Mouse (Mus musculus) hindbrain, embryonic 12.5 days (tissue): ENCODE results near the gene Sorl1. TPM values are rescaled to one million over a fixed set of nuclear protein-coding genes. Genes with fewer than 3 reads are reported as not detected.

ENCODE experiments used
- ATAC-seq: fragments of 200-750 bp; cut with Nextera tagmentation; 2 replicates; pipeline ENCODE4 v1.8.0; 2017; ENCODE audit warnings: moderate TSS enrichment; ENCODE audit not compliant: low FRiP score
- H3K27ac ChIP-seq: fragments of 300-500 bp; sonication (generic); 2 replicates; pipeline ENCODE4 v1.5.1; 2016; ENCODE audit warnings: mild to moderate bottlenecking
- H3K27me3 ChIP-seq: fragments of 300-500 bp; sonication (generic); 2 replicates; pipeline ENCODE4 v1.6.1; 2016; ENCODE audit warnings: mild to moderate bottlenecking
- H3K36me3 ChIP-seq: fragments of 300-500 bp; sonication (generic); 2 replicates; pipeline ENCODE4 v1.6.1; 2016; ENCODE audit warnings: mild to moderate bottlenecking
- H3K4me1 ChIP-seq: fragments of 300-500 bp; sonication (generic); 2 replicates; pipeline ENCODE4 v1.6.1; 2016
- H3K4me2 ChIP-seq: fragments of 300-500 bp; sonication (generic); replicated peaks from 2 replicates; pipeline ENCODE4 v1.6.1; 2016; ENCODE audit warnings: mild to moderate bottlenecking
- H3K4me3 ChIP-seq: fragments of 300-500 bp; sonication (generic); 2 replicates; pipeline ENCODE4 v1.5.1; 2016; ENCODE audit warnings: mild to moderate bottlenecking
- H3K9ac ChIP-seq: fragments of 300-500 bp; sonication (generic); 2 replicates; pipeline ENCODE4 v1.6.1; 2016; ENCODE audit warnings: mild to moderate bottlenecking, moderate library complexity
- H3K9me3 ChIP-seq: fragments of 300-500 bp; sonication (generic); replicated peaks from 2 replicates; pipeline ENCODE4 v1.6.1; 2016; ENCODE audit warnings: mild to moderate bottlenecking
- WGBS: fragments of 180-500 bp; shearing (Covaris S2); methylation state at CpG from one replicate; pipeline ENCODE4 v1.1.7; 2016; 5-methylcytosine and 5-hydroxymethylcytosine counted together
- polyA plus RNA-seq: library from polyadenylated mRNA; unstranded; fragments of >200 nt; fragmentation: Nextera tagmentation; extraction: Ambion mirVana; gene quantifications from 2 replicates; pipeline ENCODE4 v1.2.1, GENCODE M21; 2016

Sorl1 gene
- polyA plus RNA-seq, 1 experiment from 2014 or later, result 14.5 TPM

DNA sequence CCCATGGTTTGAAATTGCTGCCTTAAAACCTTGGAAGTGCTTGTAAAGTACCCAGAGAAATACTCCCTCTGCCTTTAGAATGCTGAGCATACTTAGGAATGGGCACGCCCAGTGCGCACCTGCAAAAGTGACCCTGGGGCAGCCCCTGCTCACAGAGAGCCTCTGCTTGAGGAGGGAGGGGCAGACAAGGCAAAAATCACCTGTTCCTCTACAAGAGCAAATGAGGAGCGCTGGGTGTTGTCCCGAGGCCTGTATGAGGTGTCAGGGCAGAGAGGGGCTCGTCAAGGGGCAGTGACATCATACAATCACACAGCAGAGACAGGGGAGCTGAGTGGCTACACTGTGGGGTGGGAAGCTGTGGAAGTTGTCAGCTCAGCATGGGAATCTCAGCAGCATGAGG lies 143.3 kb downstream of the Sorl1 start:
- Histone ChIP-seq H3K9ac (no peak overlapping the region), H3K36me3 (peaks cover 39% of the 10 kb centered on the region), H3K27me3 (no peaks in the 10 kb centered on the region), H3K4me1 (0 out of 2 replicates have a peak, but pooled peaks cover 3% of the 10 kb centered on the region), H3K4me2 (no peak overlapping the region), H3K9me3 (no peaks in the 10 kb centered on the region), H3K27ac (no peak overlapping the region), H3K4me3 (no peak overlapping the region)
- ATAC-seq, result no peak
- WGBS, result 86% methylated on average over 5 of the region's 5 CpGs

DNA sequence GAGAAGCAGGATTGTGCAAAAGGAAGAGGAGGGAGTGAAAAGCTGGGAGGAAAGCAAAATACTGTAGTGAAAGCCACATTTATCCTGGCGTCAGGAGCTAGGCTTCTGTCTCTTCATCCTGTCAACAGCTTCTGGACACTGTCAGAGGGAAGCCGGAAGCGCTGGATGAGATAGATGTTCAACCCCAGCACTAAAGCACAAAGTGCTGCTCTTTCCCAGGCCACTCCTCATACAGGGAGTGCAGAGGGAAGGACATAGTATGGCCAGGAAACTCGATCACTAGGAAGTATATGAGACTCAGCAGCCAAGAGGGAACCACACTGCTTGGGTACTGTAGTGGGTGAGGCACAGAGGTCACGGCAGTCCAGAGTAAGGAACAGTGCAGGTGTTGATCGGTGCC lies 145.7 kb downstream of the Sorl1 start:
- 90% methylated on average over 6 of the region's 6 CpGs for WGBS

DNA sequence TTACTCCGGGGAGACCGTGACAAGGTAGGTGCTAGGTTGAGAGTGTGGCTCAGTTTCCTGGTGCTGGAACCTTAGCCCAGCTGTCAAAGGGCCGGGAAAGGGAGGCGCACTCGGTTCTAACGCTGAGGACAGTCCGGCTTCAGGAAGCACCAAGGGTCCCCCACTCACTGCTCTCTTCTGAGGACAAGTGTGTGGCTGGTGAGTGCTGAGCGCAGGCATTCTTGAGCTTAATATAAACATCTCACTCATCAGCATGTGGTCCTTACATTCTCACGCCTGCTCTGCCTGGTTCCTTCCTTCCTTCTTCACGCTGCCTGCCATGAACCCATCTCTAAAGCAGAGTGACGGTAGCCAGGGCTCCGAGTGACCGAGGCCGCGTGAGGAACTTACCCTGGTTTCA lies 148.1 kb downstream of the Sorl1 start:
- no peaks in the 10 kb centered on the region for H3K27me3 ChIP-seq
- H3K9ac ChIP-seq, result no peak overlapping the region
- no peak overlapping the region for H3K27ac ChIP-seq
- no peaks in the 10 kb centered on the region for H3K4me1 ChIP-seq
- WGBS, result 86% methylated on average over 15 of the region's 15 CpGs
- no peak overlapping the region for H3K4me3 ChIP-seq
- H3K9me3 ChIP-seq, result no peaks in the 10 kb centered on the region
- peaks cover 48% of the 10 kb centered on the region for H3K36me3 ChIP-seq
- H3K4me2 ChIP-seq, result no peak overlapping the region
- no peak for ATAC-seq

More for the DNA sequence above, 145.7 kb downstream of the Sorl1 start:
- no peak overlapping the region for H3K27ac ChIP-seq
- H3K9ac ChIP-seq, result no peak overlapping the region
- H3K4me2 ChIP-seq, result no peak overlapping the region
- no peaks in the 10 kb centered on the region for H3K4me1 ChIP-seq
- no peaks in the 10 kb centered on the region for H3K9me3 ChIP-seq
- H3K36me3 ChIP-seq, result peaks cover 54% of the 10 kb centered on the region
- H3K4me3 ChIP-seq, result no peak overlapping the region
- ATAC-seq, result no peak
- no peaks in the 10 kb centered on the region for H3K27me3 ChIP-seq

DNA sequence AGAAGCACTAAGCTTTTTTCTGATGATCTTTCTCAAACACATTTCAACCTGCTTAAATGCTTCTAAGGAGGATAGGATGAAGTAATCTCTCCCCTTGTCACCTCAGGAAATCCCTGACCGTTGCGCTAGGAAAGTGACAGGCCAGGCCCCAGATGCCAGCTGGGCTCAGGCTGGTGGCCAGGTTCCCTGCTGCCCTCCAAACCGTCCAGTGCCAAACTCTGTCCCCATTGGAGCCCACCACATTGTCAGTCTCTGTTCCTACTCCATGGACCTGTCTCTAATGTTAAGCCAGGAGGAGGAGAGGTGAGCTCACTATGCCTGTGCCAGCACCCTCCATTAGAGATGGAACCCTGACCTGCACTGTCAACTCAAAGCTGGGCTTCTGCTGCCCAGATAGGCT lies 149.4 kb downstream of the Sorl1 start:
- no peak for ATAC-seq
- H3K36me3 ChIP-seq, result peaks cover 49% of the 10 kb centered on the region
- H3K27me3 ChIP-seq, result no peaks in the 10 kb centered on the region
- no peak overlapping the region for H3K4me2 ChIP-seq
- no peaks in the 10 kb centered on the region for H3K9me3 ChIP-seq
- no peak overlapping the region for H3K4me3 ChIP-seq
- no peaks in the 10 kb centered on the region for H3K4me1 ChIP-seq
- WGBS, result 76% methylated on average over 3 of the region's 3 CpGs
- no peak overlapping the region for H3K27ac ChIP-seq
- no peak overlapping the region for H3K9ac ChIP-seq

DNA sequence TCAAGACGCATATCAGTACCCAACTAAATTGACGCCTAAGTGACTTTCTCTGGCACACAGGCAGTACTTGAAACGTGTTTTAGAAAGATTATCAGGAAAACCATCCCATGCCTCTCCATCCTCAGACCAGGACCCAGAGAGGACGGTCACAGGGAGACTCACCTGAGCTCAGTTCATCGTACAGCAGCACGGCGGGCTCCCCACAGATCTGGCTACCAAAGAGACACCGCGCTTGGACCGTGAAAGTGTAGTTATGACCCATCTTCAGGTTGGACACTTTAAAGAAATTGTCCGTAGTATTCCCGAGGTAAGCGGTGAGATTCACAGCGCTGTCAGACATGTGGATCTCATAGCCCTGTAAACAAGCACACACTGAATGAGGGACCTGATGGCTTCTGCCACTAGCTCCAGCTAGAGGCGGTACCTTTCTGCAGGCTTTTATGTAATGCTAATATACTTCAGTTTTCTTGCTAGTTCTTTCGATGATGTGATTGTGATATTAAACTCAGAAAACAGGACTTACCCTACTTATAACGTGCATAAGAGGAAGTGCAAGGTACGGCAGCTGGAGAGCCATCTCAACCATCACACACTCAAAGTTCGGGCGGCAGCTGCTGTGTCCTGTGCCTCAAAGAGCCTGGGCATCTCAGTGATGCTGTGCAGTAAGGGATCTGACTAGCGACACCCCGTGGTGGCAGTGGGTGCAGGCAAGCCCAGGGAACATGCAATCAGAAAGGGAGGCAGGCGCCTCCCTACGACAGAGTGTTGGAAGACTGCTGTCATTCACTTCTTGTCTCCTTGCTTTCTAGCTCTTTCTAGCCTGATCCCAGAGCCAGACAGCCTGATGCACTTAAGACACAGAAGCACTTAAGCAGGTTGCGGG lies 150.1 kb downstream of the Sorl1 start:
- H3K9ac ChIP-seq, result no peak overlapping the region
- peaks cover 53% of the 10 kb centered on the region for H3K36me3 ChIP-seq
- 73% methylated on average over 25 of the region's 25 CpGs for WGBS
- H3K27ac ChIP-seq, result no peak overlapping the region; the same call in 1 of the 2 replicates
- H3K27me3 ChIP-seq, result no peaks in the 10 kb centered on the region
- peak; percentile 71; the same call in 1 of the 2 replicates for ATAC-seq
- no peaks in the 10 kb centered on the region for H3K9me3 ChIP-seq
- H3K4me3 ChIP-seq, result no peak overlapping the region
- no peaks in the 10 kb centered on the region for H3K4me1 ChIP-seq
- no peak overlapping the region for H3K4me2 ChIP-seq

DNA sequence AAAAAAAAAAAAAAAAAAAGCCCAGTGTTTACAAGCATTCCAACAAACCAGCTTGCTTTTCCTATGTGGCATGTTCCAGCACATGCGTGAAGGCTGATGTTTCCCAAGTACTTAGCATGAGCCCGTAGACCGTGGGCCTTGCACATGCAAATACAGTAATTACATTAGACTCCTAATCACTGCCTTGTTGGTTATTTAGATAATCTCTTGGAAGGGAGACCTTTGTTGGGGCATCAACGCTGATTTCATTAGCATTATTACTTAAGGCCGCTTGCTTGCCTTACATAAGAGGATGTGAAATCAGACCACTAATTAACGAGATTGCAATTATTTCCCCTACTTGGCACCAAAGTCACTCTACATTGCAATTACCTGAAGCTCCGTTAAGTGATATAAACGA lies 154.1 kb downstream of the Sorl1 start:
- H3K27ac ChIP-seq, result no peak overlapping the region
- no peaks in the 10 kb centered on the region for H3K9me3 ChIP-seq
- 92% methylated on average over 8 of the region's 8 CpGs for WGBS
- H3K9ac ChIP-seq, result no peak overlapping the region
- H3K27me3 ChIP-seq, result no peaks in the 10 kb centered on the region
- peaks cover 26% of the 10 kb centered on the region for H3K36me3 ChIP-seq
- no peak overlapping the region for H3K4me2 ChIP-seq
- no peaks in the 10 kb centered on the region for H3K4me1 ChIP-seq
- H3K4me3 ChIP-seq, result no peak overlapping the region
- ATAC-seq, result no peak

DNA sequence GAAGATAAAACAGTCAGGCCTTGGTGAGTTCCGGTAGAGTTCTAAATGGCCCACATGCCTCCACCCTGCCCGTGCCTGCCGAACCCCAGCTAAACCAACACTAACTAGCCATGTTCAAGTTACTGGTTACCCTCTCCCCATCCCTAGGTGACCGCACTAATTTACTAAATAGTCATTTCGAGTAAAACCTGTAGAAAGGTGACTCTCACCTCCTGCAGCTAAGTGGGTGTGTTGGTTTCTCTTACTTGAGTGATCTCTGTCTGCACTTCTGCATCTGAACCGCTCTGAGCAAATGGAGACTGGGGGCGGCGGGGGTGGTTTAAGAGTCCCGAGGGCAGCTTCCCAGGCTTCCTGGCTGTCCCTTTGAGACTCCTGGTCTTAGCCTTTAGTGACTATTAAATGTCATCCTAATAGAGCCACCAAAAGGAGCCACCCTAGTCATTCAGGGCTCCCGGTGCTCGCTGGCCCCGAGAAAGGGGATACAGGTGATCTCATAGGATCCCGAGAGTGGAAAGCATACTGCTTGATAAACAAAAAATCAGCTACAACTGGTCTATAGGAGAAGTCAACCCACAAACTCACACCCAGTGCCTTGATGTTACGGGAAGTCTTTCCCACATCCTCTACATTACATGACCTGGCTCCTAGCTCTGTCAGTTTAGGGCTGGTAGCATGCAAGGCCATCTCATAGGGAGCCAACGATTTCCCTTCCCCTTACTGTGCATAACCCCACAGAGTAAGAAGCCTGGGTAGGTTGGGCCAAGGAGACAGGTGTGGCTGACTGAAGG lies 155.2 kb downstream of the Sorl1 start:
- H3K27ac ChIP-seq, result no peak overlapping the region
- WGBS, result 94% methylated on average over 15 of the region's 15 CpGs
- no peak overlapping the region for H3K4me3 ChIP-seq
- no peak for ATAC-seq
- H3K27me3 ChIP-seq, result no peaks in the 10 kb centered on the region
- H3K9ac ChIP-seq, result no peak overlapping the region
- peaks cover 22% of the 10 kb centered on the region for H3K36me3 ChIP-seq
- H3K4me1 ChIP-seq, result no peaks in the 10 kb centered on the region
- H3K9me3 ChIP-seq, result no peaks in the 10 kb centered on the region
- no peak overlapping the region for H3K4me2 ChIP-seq

DNA sequence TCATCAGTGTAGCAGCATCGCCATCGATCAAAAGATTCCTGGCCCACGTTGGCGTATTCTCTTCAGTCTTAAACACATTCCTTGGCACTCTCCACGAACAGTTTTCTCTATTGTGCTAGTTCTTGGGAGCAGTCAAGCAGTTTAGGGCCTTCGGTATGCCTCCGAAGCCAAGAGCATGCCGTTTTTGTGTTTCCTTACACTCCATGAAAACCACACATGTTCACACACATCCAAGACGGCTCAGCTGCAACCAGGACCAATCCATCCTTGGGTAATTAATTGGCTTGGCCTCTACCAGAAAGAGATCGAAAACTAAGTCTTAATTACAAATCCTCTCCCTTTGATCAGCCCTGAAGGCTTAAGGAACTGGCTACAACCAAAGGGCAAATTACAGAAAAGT lies 162.8 kb downstream of the Sorl1 start:
- no peaks in the 10 kb centered on the region for H3K4me1 ChIP-seq

DNA sequence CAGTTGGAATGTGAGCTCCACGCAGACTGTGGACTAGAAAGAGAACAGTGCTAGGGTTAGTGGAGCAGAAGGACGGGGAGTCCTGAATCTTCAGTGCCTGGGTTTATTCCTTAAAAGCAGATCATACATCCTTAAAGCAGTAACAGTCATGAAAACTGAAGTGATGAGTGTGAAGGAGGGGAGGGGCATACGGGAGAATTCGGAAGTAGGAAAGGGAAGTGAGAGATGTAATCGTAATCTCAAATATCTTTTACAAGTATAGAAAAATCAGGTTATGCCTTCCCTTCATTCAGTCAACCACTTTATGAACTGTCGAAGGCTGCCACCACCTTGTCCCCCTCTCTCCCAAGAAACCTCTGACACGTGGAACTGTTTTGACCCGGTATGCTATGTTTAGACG lies 165.8 kb downstream of the Sorl1 start:
- Histone ChIP-seq H3K9me3 (no peaks in the 10 kb centered on the region), H3K36me3 (no peaks in the 10 kb centered on the region), H3K9ac (no peak overlapping the region), H3K27me3 (no peaks in the 10 kb centered on the region), H3K27ac (no peak overlapping the region), H3K4me3 (no peak overlapping the region), H3K4me1 (peaks cover 9% of the 10 kb centered on the region), H3K4me2 (no peak overlapping the region)
- 94% methylated on average over 9 of the region's 9 CpGs for WGBS
- no peak for ATAC-seq

More for the DNA sequence above, 162.8 kb downstream of the Sorl1 start:
- no peaks in the 10 kb centered on the region for H3K27me3 ChIP-seq
- H3K36me3 ChIP-seq, result 0 out of 2 replicates have a peak, but pooled peaks cover 3% of the 10 kb centered on the region
- H3K4me3 ChIP-seq, result no peak overlapping the region
- 80% methylated on average over 10 of the region's 10 CpGs for WGBS
- no peaks in the 10 kb centered on the region for H3K9me3 ChIP-seq
- no peak overlapping the region for H3K4me2 ChIP-seq
- no peak overlapping the region for H3K27ac ChIP-seq
- H3K9ac ChIP-seq, result no peak overlapping the region
- ATAC-seq, result no peak

DNA sequence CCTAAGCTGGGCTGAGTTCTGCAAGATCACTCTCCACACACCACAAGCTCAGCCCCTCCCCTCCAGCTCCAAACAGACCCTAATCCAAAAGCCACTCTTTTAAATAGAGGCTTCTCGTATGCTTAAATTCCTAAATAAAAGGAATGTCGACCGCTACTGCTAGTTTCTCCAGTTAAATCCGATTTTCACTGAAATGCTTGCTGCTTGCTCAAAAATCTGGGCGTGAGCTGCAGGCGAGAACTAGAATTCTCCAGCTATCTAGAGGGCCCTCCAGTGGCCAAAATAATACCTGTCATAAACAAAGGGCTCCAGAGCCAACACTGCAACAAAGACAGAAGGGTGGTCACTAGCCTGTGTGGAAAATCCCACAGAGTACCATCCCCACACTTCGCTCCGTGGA lies 170.6 kb downstream of the Sorl1 start:
- H3K36me3 ChIP-seq, result no peaks in the 10 kb centered on the region
- peak; percentile 33; the same call in 1 of the 2 replicates for ATAC-seq
- H3K27me3 ChIP-seq, result no peaks in the 10 kb centered on the region
- WGBS, result 7% methylated on average over 8 of the region's 8 CpGs
- H3K27ac ChIP-seq, result peak overlapping the region; percentile 80
- H3K9me3 ChIP-seq, result no peaks in the 10 kb centered on the region
- peak overlapping the region; percentile 36 for H3K4me2 ChIP-seq
- peak overlapping the region; percentile 52 for H3K9ac ChIP-seq
- no peak overlapping the region for H3K4me3 ChIP-seq
- H3K4me1 ChIP-seq, result peaks cover 45% of the 10 kb centered on the region

DNA sequence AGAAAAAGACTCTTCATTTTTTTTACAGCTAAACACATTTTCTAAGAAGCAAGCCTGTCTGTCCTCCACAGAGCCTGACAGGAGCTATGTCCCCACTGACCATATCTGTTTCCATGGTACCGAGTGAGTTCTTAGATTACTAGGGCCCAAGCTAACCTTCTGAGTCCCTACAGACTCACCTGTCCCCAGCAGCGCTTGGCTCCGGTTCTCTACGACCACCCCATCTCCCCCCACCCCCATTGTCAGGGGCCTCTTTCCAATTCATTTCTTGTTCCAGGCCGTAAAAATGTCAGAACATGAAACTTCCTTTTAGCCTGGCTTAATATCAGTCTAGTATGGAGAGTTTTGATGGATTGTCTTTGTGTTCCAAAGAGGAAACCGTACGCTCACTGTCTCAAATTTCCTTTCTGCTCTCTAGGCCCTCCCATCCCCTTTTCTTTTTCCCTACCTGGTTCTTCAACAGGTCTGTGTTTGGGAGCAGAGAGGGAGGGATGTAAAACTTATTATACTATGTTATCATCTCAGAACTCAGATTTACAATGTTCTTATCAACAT lies 171.4 kb downstream of the Sorl1 start:
- H3K4me2 ChIP-seq, result peak overlapping the region; percentile 24; the same call in 1 of the 2 replicates
- no peak overlapping the region for H3K4me3 ChIP-seq
- no peaks in the 10 kb centered on the region for H3K27me3 ChIP-seq
- peaks cover 45% of the 10 kb centered on the region for H3K4me1 ChIP-seq
- no peaks in the 10 kb centered on the region for H3K36me3 ChIP-seq
- no peaks in the 10 kb centered on the region for H3K9me3 ChIP-seq
- no peak for ATAC-seq
- 70% methylated on average over 7 of the region's 7 CpGs for WGBS
- H3K27ac ChIP-seq, result peak overlapping the region; percentile 90
- peak overlapping the region; percentile 57; the same call in 1 of the 2 replicates for H3K9ac ChIP-seq

DNA sequence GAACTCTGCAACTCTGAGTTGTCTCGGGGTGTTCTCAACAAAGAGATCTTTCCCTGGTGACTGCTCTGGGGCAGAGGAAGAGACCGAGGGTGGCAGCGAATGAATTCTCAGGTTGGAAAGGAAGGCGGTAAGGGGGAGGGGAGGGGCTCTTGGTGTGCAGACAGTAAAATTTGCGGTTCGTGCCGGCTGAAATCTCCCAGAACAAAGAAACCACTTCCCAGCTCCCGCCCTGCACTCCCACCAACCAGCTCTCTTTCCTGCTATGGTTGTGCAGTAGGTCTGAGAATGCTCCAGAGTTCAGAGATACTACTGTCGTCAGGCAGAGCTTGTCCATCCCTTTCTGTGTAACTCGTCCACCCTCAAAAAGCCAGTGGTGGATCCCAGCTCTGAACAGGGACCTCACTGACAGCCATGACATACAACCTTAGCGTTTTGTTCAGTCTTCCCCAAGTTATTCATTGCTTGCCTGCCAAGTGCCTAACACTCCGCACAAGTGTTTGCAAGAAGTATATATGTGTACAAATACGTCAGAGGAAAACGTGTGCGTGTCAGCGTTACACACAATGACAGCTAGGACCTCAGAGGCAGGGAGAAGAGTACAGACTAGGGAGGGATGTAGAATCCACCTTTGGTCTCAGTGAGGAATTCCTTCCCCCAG lies 172.5 kb downstream of the Sorl1 start:
- peak; percentile 42 for ATAC-seq

More for the DNA sequence above, 172.5 kb downstream of the Sorl1 start:
- Histone ChIP-seq H3K4me1 (peaks cover 45% of the 10 kb centered on the region), H3K9me3 (no peaks in the 10 kb centered on the region), H3K4me2 (peak overlapping the region; percentile 65), H3K9ac (peak overlapping the region; percentile 57), H3K4me3 (peak overlapping the region; percentile 36), H3K27me3 (no peaks in the 10 kb centered on the region), H3K27ac (peak overlapping the region; percentile 90), H3K36me3 (no peaks in the 10 kb centered on the region)
- WGBS, result 16% methylated on average over 16 of the region's 16 CpGs
